Mouse (Mus musculus) adrenal gland, adult (tissue): ENCODE results near the gene Amn1.
"Not testable (repeated sequence)": the region's sequence is repeated elsewhere in the genome, so short reads cannot be mapped to it uniquely, and the experiment has no call there.

ENCODE experiments used
- DNase-seq, 2 experiments: peaks; one replicate each; pipeline ENCODE4 v3.0.0; 2022 to 2023; ENCODE audit warnings: low spot score in 1 of 2; ENCODE audit not compliant: inconsistent age in 2 of 2

Gene Amn1

GRCm38 (mm10) chr6:149188041-149188924 is at the start of gene Amn1:
Amn1 (minus strand) TSS chr6:149188712.
- DNase-seq = peak; percentile 97 to 99

DNA sequence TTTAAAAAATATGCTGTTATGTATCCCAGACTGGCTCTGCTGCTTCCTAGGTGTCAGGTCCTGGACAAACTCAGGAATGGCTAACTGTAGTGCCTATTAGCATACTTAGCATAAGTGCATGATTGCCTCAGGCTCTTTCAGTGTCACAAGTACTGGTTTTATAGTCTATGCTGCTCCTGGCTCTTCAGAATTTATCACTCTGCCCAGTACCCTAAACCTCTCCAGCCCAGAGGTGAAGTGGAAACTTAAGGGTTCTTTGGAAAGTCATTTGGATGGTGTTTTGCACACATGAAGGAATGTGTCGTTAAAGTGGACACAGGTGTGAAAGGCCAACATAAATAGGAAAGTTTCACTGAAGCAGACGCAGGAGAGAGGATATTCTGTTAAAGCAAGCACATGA is 48.3 kb upstream of the Amn1 start:
- no peak for DNase-seq

GRCm38 (mm10) chr6:149233918-149234317 is 45.4 kb upstream of the Amn1 start:
- DNase-seq = no peak

DNA sequence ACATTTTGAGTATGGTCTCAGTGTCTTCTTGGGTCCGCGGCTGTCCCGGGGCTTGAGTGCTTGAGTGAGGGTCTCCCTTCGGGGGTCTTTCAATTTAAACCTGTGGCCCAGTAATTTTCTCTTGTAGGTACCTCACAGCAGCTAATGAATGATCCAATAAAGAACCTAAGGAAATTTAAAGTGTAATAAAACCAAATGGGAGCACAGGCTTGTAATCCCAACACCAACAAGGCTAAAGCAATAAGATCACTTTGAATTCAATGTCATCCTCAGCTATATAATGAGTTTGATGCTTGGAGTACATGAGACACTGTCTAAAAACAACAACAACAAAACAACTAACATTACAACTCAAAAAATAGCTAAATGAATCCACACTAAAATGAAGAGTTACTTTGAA is 36.2 kb upstream of the Amn1 start:
- no peak for DNase-seq

DNA sequence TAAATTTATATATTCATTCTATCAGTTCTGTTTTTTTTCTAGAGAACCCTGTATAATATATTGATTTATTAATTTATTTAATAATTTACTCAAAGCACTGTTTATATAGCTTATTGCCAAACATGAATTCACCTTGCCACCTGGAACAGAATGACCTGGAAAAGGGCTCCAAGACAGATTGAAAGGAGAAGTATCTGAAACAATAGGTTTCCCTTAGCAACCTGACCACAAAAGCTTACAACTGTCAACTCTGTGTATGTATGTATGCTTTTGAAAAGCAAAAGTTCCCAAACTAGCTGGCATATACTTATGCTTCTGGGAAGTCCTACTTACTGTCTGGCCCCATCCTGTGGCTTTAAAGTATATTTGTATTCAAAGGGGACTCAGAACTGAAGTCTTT is 32.8 kb upstream of the Amn1 start:
- no peak for DNase-seq

DNA sequence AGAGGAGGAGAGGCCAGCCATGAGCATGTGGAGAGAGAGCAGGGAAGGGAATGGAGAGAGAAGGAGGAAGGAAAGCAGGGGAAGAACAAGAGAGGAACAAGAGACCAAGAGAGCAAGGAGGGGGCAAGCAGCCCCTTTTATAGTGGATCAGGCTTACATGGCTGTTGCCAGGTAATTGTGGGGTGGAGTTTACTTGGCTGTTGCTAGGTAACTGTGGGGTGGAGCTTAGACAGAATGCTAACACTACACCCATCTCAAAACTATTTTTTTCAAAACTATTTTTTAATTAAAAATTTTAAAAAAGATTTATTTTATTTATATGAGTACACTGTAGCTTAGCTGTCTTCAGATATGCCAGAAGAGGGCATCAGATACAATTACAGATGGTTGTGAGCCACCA is 10.1 kb upstream of the Amn1 start:
- DNase-seq = no peak

- no peak for DNase-seq
Observed at GRCm38 (mm10) chr6:149197116-149197515, 8.6 kb upstream of the Amn1 start.

DNA sequence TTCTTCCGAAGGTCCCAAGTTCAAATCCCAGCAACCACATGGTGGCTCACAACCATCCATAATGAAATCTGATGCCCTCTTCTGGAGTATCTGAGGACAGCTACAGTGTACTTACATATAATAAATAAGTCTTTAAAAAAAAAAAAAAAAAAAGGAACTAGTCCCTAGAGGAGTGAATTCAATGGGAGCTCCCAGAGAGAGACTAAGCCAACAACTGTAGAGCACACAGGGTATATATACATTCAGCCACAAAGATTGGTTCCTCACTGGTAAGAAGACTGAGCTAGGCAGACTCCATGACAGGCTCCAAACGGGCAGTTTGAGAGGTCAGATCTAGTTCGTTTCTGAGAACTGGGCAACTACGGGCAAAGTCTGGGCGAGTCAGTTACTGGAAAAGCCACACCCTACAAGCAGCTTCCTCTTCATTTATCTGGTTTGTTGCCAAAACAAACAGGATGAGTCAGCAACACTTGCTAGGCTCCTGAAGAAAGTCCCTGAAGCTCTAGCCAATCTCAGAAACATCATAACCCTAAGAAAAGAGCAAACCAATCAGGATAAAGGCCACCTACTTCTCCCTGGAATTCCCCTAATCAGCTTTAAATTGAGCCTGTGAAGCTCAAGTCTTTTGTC is 4.9 kb upstream of the Amn1 start:
- DNase-seq = peak; percentile 28 to 85

DNA sequence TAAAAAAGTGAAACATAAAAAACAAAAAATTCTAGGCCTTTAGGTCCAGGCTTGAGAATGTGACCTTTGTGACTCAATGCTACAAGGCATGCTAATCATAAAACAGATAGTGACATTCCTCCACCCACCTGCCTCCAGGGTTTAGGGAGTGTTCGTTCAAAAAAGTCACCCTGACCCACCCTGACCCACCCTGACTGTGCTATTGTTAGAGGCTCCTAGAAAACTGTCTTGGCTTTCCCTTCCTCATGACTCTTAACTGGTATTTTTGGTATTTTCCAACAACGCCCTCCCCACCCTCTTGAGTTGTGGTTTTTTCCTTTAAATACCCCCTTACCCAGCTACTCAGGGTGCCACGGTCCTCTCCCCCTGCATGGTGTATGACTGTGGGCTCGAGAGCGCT is 3.4 kb upstream of the Amn1 start:
- not testable (repeated sequence) for DNase-seq

DNA sequence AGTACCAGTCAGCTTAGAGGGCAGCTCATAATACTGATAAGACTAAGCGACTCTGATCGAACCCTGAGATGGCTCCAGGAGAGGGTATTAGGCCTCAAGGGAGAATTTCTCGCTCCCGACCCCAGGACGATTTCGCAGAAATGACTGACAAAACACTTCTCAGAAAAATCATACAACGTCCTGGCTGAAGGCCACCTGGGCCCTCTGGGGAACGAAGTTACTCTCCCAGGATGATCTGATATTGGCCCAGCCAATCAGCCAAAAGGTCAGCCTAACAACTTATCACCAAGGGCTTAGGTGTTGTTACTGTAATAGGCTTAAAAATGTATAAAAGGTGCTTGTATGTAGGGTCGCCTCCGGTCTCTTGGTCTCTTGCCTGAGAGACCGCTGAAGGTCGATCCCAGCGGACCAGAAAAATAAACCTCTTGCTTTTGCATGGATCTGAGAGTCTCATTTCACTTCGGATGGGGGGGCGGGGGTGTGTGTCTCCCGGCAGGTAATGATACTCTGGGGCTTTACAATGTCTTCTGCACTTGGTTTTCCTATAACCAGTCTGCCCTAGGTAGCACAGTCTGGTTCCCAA is 919 bp upstream of the Amn1 start:
- peak; percentile 29 to 72 for DNase-seq

GRCm38 (mm10) chr6:149188925-149189257 is 379 bp upstream of the Amn1 start:
- no peak for DNase-seq

GRCm38 (mm10) chr6:149187371-149187770 is 1.1 kb downstream of the Amn1 start:
- no peak for DNase-seq

GRCm38 (mm10) chr6:149184007-149184406 is 4.5 kb downstream of the Amn1 start:
- no peak for DNase-seq

- DNase-seq = no peak
Observed at GRCm38 (mm10) chr6:149179064-149179463, 9.4 kb downstream of the Amn1 start.

DNA sequence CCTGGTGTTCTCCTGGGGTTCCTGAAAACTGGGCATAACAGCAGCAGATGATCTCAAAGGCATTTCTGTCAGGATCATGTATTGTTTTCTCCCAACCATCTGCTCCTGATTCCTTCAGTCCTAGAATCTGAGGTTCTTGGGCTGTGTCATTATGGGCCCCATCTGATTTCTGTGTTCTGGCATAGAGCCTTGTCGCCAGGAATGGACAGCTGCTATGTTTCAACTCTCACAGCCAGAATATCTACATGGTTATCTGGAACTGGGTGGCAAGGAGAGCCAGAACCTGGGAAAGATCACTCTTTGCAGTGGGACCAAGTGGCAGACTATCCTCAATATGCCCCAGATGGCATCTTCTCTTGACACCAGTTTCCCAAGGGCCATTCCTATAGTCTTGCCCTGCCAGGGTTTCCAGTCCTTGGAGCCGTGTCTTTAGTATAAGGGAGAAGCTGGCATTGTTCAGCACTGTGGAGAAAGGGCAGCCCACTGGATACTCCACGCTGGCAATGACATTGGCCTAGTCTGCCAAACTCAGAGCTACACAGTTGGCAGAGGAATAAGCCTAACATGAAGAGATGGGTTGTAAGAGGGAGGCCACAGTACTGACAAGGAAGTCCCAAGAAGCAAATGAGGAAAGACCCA is 13.5 kb downstream of the Amn1 start:
- DNase-seq = peak in 1 of 2 experiments; percentile 68

DNA sequence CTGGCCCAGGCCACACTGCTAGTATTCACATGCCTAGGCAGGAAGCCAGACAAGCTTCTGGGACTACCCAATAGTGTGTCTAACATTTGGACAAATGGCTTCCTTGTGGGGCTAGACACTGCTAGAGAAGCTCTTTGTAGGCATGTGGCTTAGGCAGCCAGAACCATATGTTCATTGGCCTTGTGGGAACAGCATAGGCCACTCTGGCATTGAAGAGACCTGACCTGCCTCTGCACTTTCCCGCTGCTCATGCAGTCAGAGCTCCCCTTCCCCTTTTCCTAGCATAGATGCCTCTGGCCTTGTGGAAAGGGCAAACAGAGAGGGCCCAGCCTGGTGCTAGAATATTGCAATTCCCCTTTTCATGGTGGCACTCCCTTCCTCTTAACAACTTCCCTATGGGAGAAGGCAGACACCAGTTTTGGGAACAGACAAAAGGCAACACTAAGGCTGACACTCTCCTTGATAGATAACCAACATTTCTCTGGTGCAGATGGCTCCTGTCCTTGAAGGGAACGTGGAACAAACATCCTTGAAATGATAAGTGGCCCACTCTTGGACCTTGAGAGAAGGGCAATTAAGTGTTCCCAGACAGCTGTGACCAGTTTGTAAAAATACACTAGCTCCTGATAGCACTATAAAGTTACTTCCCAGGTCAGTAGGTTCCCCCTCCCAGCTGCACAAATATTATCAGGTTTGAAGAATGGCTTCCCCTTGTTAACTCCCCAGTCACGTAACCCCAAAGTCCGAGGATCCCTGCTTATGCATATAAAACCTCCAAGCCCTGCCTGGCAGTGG is 14.5 kb downstream of the Amn1 start:
- peak; percentile 60 to 84 for DNase-seq

DNA sequence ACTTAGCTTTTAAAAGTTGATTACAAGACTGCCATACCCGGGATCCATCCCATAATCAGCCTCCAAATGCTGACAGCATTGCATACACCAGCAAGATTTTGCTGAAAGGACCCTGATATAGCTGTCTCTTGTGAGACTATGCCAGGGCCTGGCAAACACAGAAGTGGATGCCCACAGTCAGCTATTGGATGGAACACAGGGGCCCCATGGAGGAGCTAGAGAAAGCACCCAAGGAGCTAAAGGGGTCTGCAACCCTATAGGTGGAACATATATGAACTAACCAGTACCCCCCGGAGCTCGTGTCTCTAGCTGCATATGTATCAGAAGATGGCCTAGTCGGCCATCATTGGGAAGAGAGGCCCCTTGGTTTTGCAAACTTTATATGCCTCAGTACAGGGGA is 18.5 kb downstream of the Amn1 start:
- DNase-seq = not testable (repeated sequence)

DNA sequence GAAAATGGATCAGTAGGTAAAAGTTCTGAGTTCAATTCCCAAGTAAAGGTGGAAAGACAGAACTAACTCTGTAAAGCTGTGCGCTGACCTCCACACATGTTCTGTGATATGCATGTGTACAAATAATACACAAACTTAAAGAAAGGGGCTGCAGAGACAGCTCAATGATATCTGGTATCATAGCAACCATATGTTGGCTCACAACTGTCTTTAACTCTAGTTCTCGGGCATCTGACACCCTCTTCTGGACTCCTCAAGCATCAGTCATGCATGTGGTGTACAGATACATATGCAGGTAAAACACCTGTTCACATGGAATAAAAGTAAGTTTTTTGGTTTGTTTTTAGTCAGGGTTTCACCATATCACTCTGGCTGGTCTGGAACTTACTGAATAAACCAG is 20.1 kb downstream of the Amn1 start:
- DNase-seq = no peak

DNA sequence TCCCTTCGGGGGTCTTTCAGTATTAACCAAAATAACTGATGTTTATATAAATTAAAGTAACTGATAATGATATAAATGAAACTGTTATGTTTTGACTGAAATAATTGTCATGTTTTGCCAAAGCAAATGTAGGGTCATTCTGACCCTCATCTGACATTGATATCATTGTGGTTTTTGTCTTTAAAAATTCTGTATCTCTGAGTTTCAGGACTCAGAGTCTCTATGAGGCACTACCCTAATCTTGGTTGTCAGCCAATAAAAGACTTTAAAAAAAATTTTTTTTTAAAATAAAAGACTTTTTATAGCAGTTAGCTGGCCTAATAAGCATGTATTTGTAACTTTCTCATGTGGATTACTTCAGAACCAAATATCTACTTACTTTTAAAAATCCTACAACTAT is 20.8 kb downstream of the Amn1 start:
- no peak for DNase-seq

- DNase-seq = peak; percentile 50 to 51
Observed at GRCm38 (mm10) chr6:149167038-149167437, 21.5 kb downstream of the Amn1 start.
